Mouse (Mus musculus): ENCODE results near the gene Hoxc11.

The Hoxc11 gene

GRCm38 (mm10) chr15:103005308-103005707 lies 51.1 kb downstream of the Hoxc11 start:
- DNase-seq (ENCODE audit: low read depth, low spot score): no peak

- DNase-seq (ENCODE audit: low read depth, low spot score): no peak
Observed at GRCm38 (mm10) chr15:103005797-103006196, 51.6 kb downstream of the Hoxc11 start.

- DNase-seq (ENCODE audit: low read depth, low spot score): no peak
Observed at GRCm38 (mm10) chr15:103006326-103006725, 52.1 kb downstream of the Hoxc11 start.

Measured in telencephalon, adult 2 months (tissue).